Comparison of ENCODE assay signal across 10 mouse cellular contexts in genomic region chr10:78812358-78813060, GRCm38 (mm10). TPM values are rescaled to one million over a fixed set of nuclear protein-coding genes. Genes with fewer than 3 reads are reported as not detected.
DNase-seq lines count a peak whose midpoint lies in the region; ATAC-seq lines count a peak whose summit lies in the region.
"Had no signal": no experiment of that assay in that cellular context is flagged by ENCODE, and none has a peak within 500 bp of the region (broad histone marks: within the 10 kb centered on the region; RNA-seq: fewer than 3 reads in every experiment).

No protein-coding gene starts in this region.

- H3K36me3 ChIP-seq in embryonic facial prominence, embryonic 11.5 days (replicated peaks; ENCODE audit: control insufficient read depth, insufficient read depth, low read depth, low read length) = no peaks in the 10 kb centered on the region
- no peaks in the 10 kb centered on the region for H3K36me3 ChIP-seq in embryonic facial prominence, embryonic 10.5 days (replicated peaks)
- H3K36me3 ChIP-seq in midbrain, embryonic 10.5 days = no peaks in the 10 kb centered on the region
- H3K36me3 ChIP-seq: embryonic facial prominence, embryonic 15.5 days had no signal

- H3K27me3 ChIP-seq in embryonic facial prominence, embryonic 11.5 days (ENCODE audit: control insufficient read depth, insufficient read depth, low read length) = no peaks in the 10 kb centered on the region
- H3K27me3 ChIP-seq in embryonic facial prominence, embryonic 10.5 days (replicated peaks; ENCODE audit: low read depth, poor library complexity, severe bottlenecking) = no peaks in the 10 kb centered on the region
- no peaks in the 10 kb centered on the region for H3K27me3 ChIP-seq in midbrain, embryonic 10.5 days (ENCODE audit: low read depth, poor library complexity, severe bottlenecking)
- H3K27me3 ChIP-seq: embryonic facial prominence, embryonic 15.5 days had no signal

- H3K27ac ChIP-seq in embryonic facial prominence, embryonic 11.5 days (replicated peaks; ENCODE audit: low read depth, low read length) = no peak overlapping the region
- no peak overlapping the region for H3K27ac ChIP-seq in embryonic facial prominence, embryonic 10.5 days (replicated peaks)
- no peak overlapping the region for H3K27ac ChIP-seq in midbrain, embryonic 10.5 days (replicated peaks)
- H3K27ac ChIP-seq: embryonic facial prominence, embryonic 15.5 days; liver, embryonic 14.5 days had no signal

- no peak overlapping the region for H3K4me2 ChIP-seq in embryonic facial prominence, embryonic 11.5 days (ENCODE audit: low read depth, low read length)
- H3K4me2 ChIP-seq: embryonic facial prominence, embryonic 15.5 days had no signal

- no peak overlapping the region for H3K9ac ChIP-seq in embryonic facial prominence, embryonic 11.5 days (replicated peaks; ENCODE audit: low read length)
- H3K9ac ChIP-seq: embryonic facial prominence, embryonic 15.5 days; liver, embryonic 14.5 days had no signal

- peak; percentile 0 for DNase-seq in embryonic facial prominence, embryonic 11.5 days (ENCODE audit: low spot score)
- no peak for DNase-seq in embryonic facial prominence, embryonic 10.5 days (ENCODE audit: low spot score)
- peak; percentile 71 for DNase-seq in layer of hippocampus, adult 11-12 months (ENCODE audit: low spot score)
- peak; percentile 29 for DNase-seq in midbrain, embryonic 10.5 days (ENCODE audit: low spot score)
- peak; percentile 75 for DNase-seq in right cerebral cortex, postnatal 25 days
- no peak for DNase-seq in lung, adult 18-20 months
- no peak for DNase-seq in gastrocnemius, postnatal 25 days
- DNase-seq in ovary, postnatal 14 days (ENCODE audit: low spot score) = no peak

- ATAC-seq in embryonic facial prominence, embryonic 11.5 days (replicated peaks; ENCODE audit: insufficient number of reproducible peaks, low FRiP score, low TSS enrichment, low read depth) = no peak

- 63% methylated on average over 6 of the region's 6 CpGs for WGBS in embryonic facial prominence, embryonic 11.5 days
- 79% methylated on average over 6 of the region's 6 CpGs for WGBS in embryonic facial prominence, embryonic 10.5 days
- 76% methylated on average over 6 of the region's 6 CpGs for WGBS in midbrain, embryonic 10.5 days

- no peaks in the 10 kb centered on the region for H3K4me1 ChIP-seq in embryonic facial prominence, embryonic 11.5 days (ENCODE audit: control insufficient read depth, insufficient read depth, low read length)
- H3K4me1 ChIP-seq in embryonic facial prominence, embryonic 10.5 days = no peaks in the 10 kb centered on the region
- no peaks in the 10 kb centered on the region for H3K4me1 ChIP-seq in midbrain, embryonic 10.5 days
- H3K4me1 ChIP-seq: embryonic facial prominence, embryonic 15.5 days had no signal

- no peaks in the 10 kb centered on the region for H3K9me3 ChIP-seq in embryonic facial prominence, embryonic 11.5 days (replicated peaks; ENCODE audit: control insufficient read depth, low read length)
- 0 out of 2 replicates have a peak, but pooled peaks cover 3% of the 10 kb centered on the region for H3K9me3 ChIP-seq in embryonic facial prominence, embryonic 10.5 days
- H3K9me3 ChIP-seq in midbrain, embryonic 10.5 days (replicated peaks) = peaks cover 15% of the 10 kb centered on the region
- H3K9me3 ChIP-seq: embryonic facial prominence, embryonic 15.5 days had no signal

- no peak overlapping the region for H3K4me3 ChIP-seq in embryonic facial prominence, embryonic 11.5 days (ENCODE audit: low read depth, low read length)
- no peak overlapping the region for H3K4me3 ChIP-seq in embryonic facial prominence, embryonic 10.5 days
- no peak overlapping the region for H3K4me3 ChIP-seq in midbrain, embryonic 10.5 days
- H3K4me3 ChIP-seq: embryonic facial prominence, embryonic 15.5 days had no signal

RNA-seq across cellular contexts. Expression of gene Slc1a6, which starts 32.2 kb away (rescaled TPM):
- polyA plus RNA-seq in embryonic facial prominence, embryonic 11.5 days (2014; fragmentation: Nextera tagmentation; extraction: Ambion mirVana) = 1.1 and 1.3 TPM in 2 replicates
- 1.2 and 1.4 TPM in 2 replicates for polyA plus RNA-seq in embryonic facial prominence, embryonic 10.5 days (2016; fragmentation: Nextera tagmentation; extraction: Ambion mirVana)
- 1.7 and 2.0 TPM in 2 replicates for polyA plus RNA-seq in midbrain, embryonic 10.5 days (2016; fragmentation: Nextera tagmentation; extraction: Ambion mirVana)
- total RNA-seq in gastrocnemius, postnatal 25 days (2021) = not detected

RNA-seq across cellular contexts. Expression of gene Olfr1356, which starts 39.5 kb away (rescaled TPM):
- polyA plus RNA-seq in embryonic facial prominence, embryonic 11.5 days (2014; fragmentation: Nextera tagmentation; extraction: Ambion mirVana) = not detected in 2 replicates
- not detected in 2 replicates for polyA plus RNA-seq in embryonic facial prominence, embryonic 10.5 days (2016; fragmentation: Nextera tagmentation; extraction: Ambion mirVana)
- not detected in 2 replicates for polyA plus RNA-seq in midbrain, embryonic 10.5 days (2016; fragmentation: Nextera tagmentation; extraction: Ambion mirVana)
- not detected for total RNA-seq in gastrocnemius, postnatal 25 days (2021)
- polyA plus RNA-seq: embryonic facial prominence, embryonic 15.5 days; liver, embryonic 14.5 days had no signal

RNA-seq across cellular contexts. Expression of gene Ccdc105, which starts 59.6 kb away (rescaled TPM):
- 0.11 TPM in 1 of 2 replicates, not detected in the other for polyA plus RNA-seq in embryonic facial prominence, embryonic 11.5 days (2014; fragmentation: Nextera tagmentation; extraction: Ambion mirVana)
- 0.13 and 0.16 TPM in 2 replicates for polyA plus RNA-seq in embryonic facial prominence, embryonic 10.5 days (2016; fragmentation: Nextera tagmentation; extraction: Ambion mirVana)
- not detected in 2 replicates for polyA plus RNA-seq in midbrain, embryonic 10.5 days (2016; fragmentation: Nextera tagmentation; extraction: Ambion mirVana)
- not detected for total RNA-seq in gastrocnemius, postnatal 25 days (2021)
- polyA plus RNA-seq: liver, embryonic 14.5 days had no signal

Comparison
In these comparisons a context has a peak if more than half of its experiments do, and no peak if none do; other contexts are left out.
1. DNase-seq: peak in embryonic facial prominence, embryonic 11.5 days (single experiment), layer of hippocampus, adult 11-12 months (single experiment), midbrain, embryonic 10.5 days (single experiment) and right cerebral cortex, postnatal 25 days (single experiment); none in embryonic facial prominence, embryonic 10.5 days (single experiment), lung, adult 18-20 months (0 of 2), gastrocnemius, postnatal 25 days (single experiment) and ovary, postnatal 14 days (single experiment).